Mouse (Mus musculus): Measurements from ENCODE around the gene Abca4.

DNA sequence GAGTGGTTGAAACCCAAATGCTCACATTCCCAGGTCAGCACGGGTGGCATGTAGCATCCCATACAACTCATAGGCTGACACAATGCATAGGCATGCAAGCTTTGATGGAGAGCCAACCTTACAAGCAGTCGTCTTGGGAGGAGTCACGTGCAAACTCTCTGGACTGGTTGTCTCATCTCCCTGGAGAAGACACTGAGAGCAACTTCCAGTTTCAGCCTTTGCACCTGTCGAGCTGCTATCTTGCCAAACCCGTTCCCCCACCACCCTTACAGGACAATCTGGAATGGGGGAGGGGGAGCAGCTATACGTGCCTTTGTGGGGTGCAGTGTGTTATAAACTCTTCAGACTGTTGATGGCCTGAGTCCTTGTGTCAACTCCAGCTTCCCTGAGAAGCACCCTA lies 4.9 kb downstream of the Abca4 start:
- TF ChIP-seq CTCF (IDR thresholded peaks at IDR 0.05; ENCODE audit: control insufficient read depth, insufficient read depth, low read length) (no peak), POLR2A (IDR thresholded peaks at IDR 0.05; ENCODE audit: borderline replicate concordance, control insufficient read depth, low read depth, low read length) (no peak)

Data from bone marrow, adult 2 months (tissue).